7 mouse cellular contexts compared by ENCODE assay signal in genomic region chr11:22513075-22513474, GRCm38 (mm10). TPM values are rescaled to one million over a fixed set of nuclear protein-coding genes. Genes with fewer than 3 reads are reported as not detected.
DNase-seq lines count a peak whose midpoint lies in the region; ATAC-seq and TF ChIP-seq lines count a peak whose summit lies in the region.

No protein-coding gene starts in this region.

- DNase-seq in lung, embryonic 14.5 days = no peak
- DNase-seq in lung, postnatal 14 days = no peak
- peak; percentile 51 for DNase-seq in forebrain, embryonic 11.5 days (ENCODE audit: low spot score)
- DNase-seq in frontal cortex, postnatal 36 days (ENCODE audit: low spot score in 2 of 2) = no peak
- no peak for DNase-seq in urinary bladder, postnatal 4 days (ENCODE audit: low spot score in 2 of 2)

- peak overlapping the region; percentile 75 for H3K4me2 ChIP-seq in lung, embryonic 14.5 days
- peak overlapping the region; percentile 68 for H3K4me2 ChIP-seq in forebrain, embryonic 11.5 days (ENCODE audit: low read depth, low read length, severe bottlenecking)
- peak overlapping the region; percentile 73 for H3K4me2 ChIP-seq in limb, embryonic 13.5 days (replicated peaks)

- peak overlapping the region; percentile 95 for H3K9ac ChIP-seq in lung, embryonic 14.5 days
- H3K9ac ChIP-seq in forebrain, embryonic 11.5 days (ENCODE audit: low read length) = peak overlapping the region; percentile 95
- H3K9ac ChIP-seq in limb, embryonic 13.5 days = peak overlapping the region; percentile 94

- no peak for TF ChIP-seq CTCF in lung, embryonic 14.5 days (IDR thresholded peaks at IDR 0.05; ENCODE audit: low read depth)
- no peak for TF ChIP-seq CTCF in small intestine, adult 2 months (IDR thresholded peaks at IDR 0.05; ENCODE audit: extremely low read depth, insufficient read length, insufficient replicate concordance, low read depth, low read length)

- no peaks in the 10 kb centered on the region for H3K4me1 ChIP-seq in lung, embryonic 14.5 days (ENCODE audit: insufficient read depth)
- H3K4me1 ChIP-seq in forebrain, embryonic 11.5 days (replicated peaks; ENCODE audit: control insufficient read depth, insufficient read depth, low read length) = no peaks in the 10 kb centered on the region
- no peaks in the 10 kb centered on the region for H3K4me1 ChIP-seq in limb, embryonic 13.5 days
- H3K4me1 ChIP-seq in small intestine, adult 2 months (ENCODE audit: control insufficient read depth, insufficient read depth, insufficient read length, low read length) = no peaks in the 10 kb centered on the region; the same call in 1 of the 2 replicates

- ATAC-seq in lung, embryonic 14.5 days (ENCODE audit: insufficient read depth) = no peak
- no peak for ATAC-seq in forebrain, embryonic 11.5 days (replicated peaks; ENCODE audit: low FRiP score)
- ATAC-seq in limb, embryonic 13.5 days (ENCODE audit: low FRiP score, low read depth) = no peak

- H3K27me3 ChIP-seq in lung, embryonic 14.5 days (ENCODE audit: insufficient read depth, low read length) = no peaks in the 10 kb centered on the region
- no peaks in the 10 kb centered on the region for H3K27me3 ChIP-seq in forebrain, embryonic 11.5 days (ENCODE audit: control insufficient read depth, insufficient read depth, low read length)
- no peaks in the 10 kb centered on the region for H3K27me3 ChIP-seq in limb, embryonic 13.5 days
- no peaks in the 10 kb centered on the region for H3K27me3 ChIP-seq in small intestine, adult 2 months (ENCODE audit: control insufficient read depth, insufficient read depth, low read length)

- WGBS in lung, embryonic 14.5 days = 49% methylated on average over 11 of the region's 11 CpGs
- 47% methylated on average over 11 of the region's 11 CpGs for WGBS in forebrain, embryonic 11.5 days
- WGBS in limb, embryonic 13.5 days = 33% methylated on average over 11 of the region's 11 CpGs
- 57% methylated on average over 11 of the region's 11 CpGs for WGBS in small intestine, adult 2 months

- H3K9me3 ChIP-seq in lung, embryonic 14.5 days (ENCODE audit: low read depth, low read length) = no peaks in the 10 kb centered on the region
- H3K9me3 ChIP-seq in forebrain, embryonic 11.5 days (ENCODE audit: control insufficient read depth, low read length) = no peaks in the 10 kb centered on the region
- H3K9me3 ChIP-seq in limb, embryonic 13.5 days = peaks cover 3% of the 10 kb centered on the region; the same call in 1 of the 2 replicates

- TF ChIP-seq POLR2A in small intestine, adult 2 months (IDR thresholded peaks at IDR 0.05; ENCODE audit: low read depth, low read length) = no peak

- H3K36me3 ChIP-seq in lung, embryonic 14.5 days (ENCODE audit: insufficient read depth) = no peaks in the 10 kb centered on the region
- H3K36me3 ChIP-seq in forebrain, embryonic 11.5 days (ENCODE audit: control insufficient read depth, insufficient read depth, low read length) = no peaks in the 10 kb centered on the region
- H3K36me3 ChIP-seq in limb, embryonic 13.5 days = peaks cover 5% of the 10 kb centered on the region; the same call in 1 of the 2 replicates
- H3K36me3 ChIP-seq in small intestine, adult 2 months (ENCODE audit: control insufficient read depth, insufficient read depth, low read length) = no peaks in the 10 kb centered on the region

- peak overlapping the region; percentile 75 for H3K4me3 ChIP-seq in lung, embryonic 14.5 days (ENCODE audit: low read depth, low read length)
- peak overlapping the region; percentile 75 for H3K4me3 ChIP-seq in forebrain, embryonic 11.5 days (ENCODE audit: low read depth, low read length)
- peak overlapping the region; percentile 81 for H3K4me3 ChIP-seq in limb, embryonic 13.5 days
- no peak overlapping the region; the same call in 1 of the 2 replicates for H3K4me3 ChIP-seq in small intestine, adult 2 months (ENCODE audit: low read depth, low read length)

- peak overlapping the region; percentile 97 for H3K27ac ChIP-seq in lung, embryonic 14.5 days (ENCODE audit: low read depth)
- peak overlapping the region; percentile 84 for H3K27ac ChIP-seq in forebrain, embryonic 11.5 days (ENCODE audit: low read depth, low read length)
- H3K27ac ChIP-seq in limb, embryonic 13.5 days = peak overlapping the region; percentile 97
- peak overlapping the region; percentile 57 for H3K27ac ChIP-seq in small intestine, adult 2 months (ENCODE audit: insufficient read depth, low read depth, low read length)

RNA-seq across cellular contexts. Expression of gene Tmem17, which starts 1.2 kb away (rescaled TPM):
- polyA plus RNA-seq in lung, embryonic 14.5 days (2014; fragmentation: Nextera tagmentation; extraction: Ambion mirVana) = 16.0 and 17.9 TPM in 2 replicates
- 11.0 and 14.5 TPM in 2 replicates for polyA plus RNA-seq in forebrain, embryonic 11.5 days (2014; fragmentation: Nextera tagmentation; extraction: Ambion mirVana)
- 16.9 and 19.9 TPM in 2 replicates for polyA plus RNA-seq in limb, embryonic 13.5 days (2015; fragmentation: Nextera tagmentation; extraction: Ambion mirVana)
- 0.36 and 0.60 TPM in 2 replicates for polyA plus RNA-seq in small intestine, adult 2 months (2012; rRNA removed)
